Mouse (Mus musculus) cerebellum, adult 2 months (tissue): ENCODE results near the gene Ttf2.

Experiments
- CTCF ChIP-seq: fragments of 200-500 bp; IDR thresholded peaks from 2 replicates; pipeline ENCODE4 v1.5.1; 2011; ENCODE audit warnings: low read depth, mild to moderate bottlenecking, control low read depth, low read length, moderate library complexity, borderline replicate concordance; ENCODE audit not compliant: insufficient read depth
- POLR2A ChIP-seq: fragments of 200-500 bp; IDR thresholded peaks from 2 replicates; pipeline ENCODE4 v1.6.1; 2011; ENCODE audit warnings: low read length, control low read depth, borderline replicate concordance; ENCODE audit not compliant: insufficient read depth

GRCm38 (mm10) chr3:100938211-100938610 is 31.3 kb downstream of the Ttf2 start:
- TF ChIP-seq CTCF (no peak), POLR2A (no peak)
